Mouse (Mus musculus): ENCODE measurements around the gene Gdpd3. TPM values are rescaled to one million over a fixed set of nuclear protein-coding genes. Genes with fewer than 3 reads are reported as not detected.

Gdpd3 gene
- total and polyA plus RNA-seq, 3 experiments, result 1.3 to 1.6 (median 1.5) TPM

DNA sequence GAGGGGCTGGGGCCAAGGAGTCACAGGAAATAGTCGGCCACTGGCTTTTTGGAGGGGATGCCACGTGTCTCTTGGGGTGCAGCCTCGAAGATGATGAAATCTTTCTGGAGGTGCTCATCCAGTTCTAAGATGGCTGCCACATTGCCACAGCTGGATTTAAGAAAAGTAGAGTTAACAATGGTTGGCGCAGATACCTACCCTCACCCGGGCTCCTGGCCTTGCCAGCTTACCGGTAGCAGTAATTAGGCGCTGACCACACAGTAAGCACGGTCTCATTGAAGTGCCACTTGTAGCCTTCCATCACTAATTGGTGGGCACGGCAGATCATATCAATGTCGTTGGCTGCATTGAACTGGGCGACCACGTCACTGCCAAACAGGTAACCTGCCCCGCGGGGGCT is 20.0 kb downstream of the Gdpd3 start:
- Histone ChIP-seq H3K4me1 (ENCODE audit: control insufficient read depth in 1 of 2, insufficient read depth in 2 of 2) (peaks cover 3 to 51% of the 10 kb centered on the region in 2 experiments; a peak in 3 of 4 replicates), H3K79me2 (replicated peaks; ENCODE audit: control insufficient read depth, extremely low read depth, insufficient read depth, poor library complexity, severe bottlenecking) (peaks cover 23% of the 10 kb centered on the region), H3K27me3 (replicated peaks) (no peaks in the 10 kb centered on the region), H3K36me3 (replicated peaks in 1 of 2; ENCODE audit: control insufficient read depth in 1 of 2, insufficient read depth in 1 of 2, low read length in 1 of 2) (peaks cover 89 to 95% of the 10 kb centered on the region in 2 experiments), H3K4me3 (replicated peaks in 1 of 3; ENCODE audit: low read depth in 2 of 3, low read length in 2 of 3, poor library complexity in 1 of 3) (no peak overlapping the region), H3K27ac (ENCODE audit: insufficient read depth, low read depth) (no peak overlapping the region), H3K4me2 (ENCODE audit: insufficient read depth, low read depth, poor library complexity, severe bottlenecking) (no peak overlapping the region), H3K9me3 (replicated peaks; ENCODE audit: low read length) (peaks cover 5% of the 10 kb centered on the region), H3K9ac (ENCODE audit: insufficient read depth, low read depth) (no peak overlapping the region)
- no peak for DNase-seq (ENCODE audit: extremely low read depth)
- TF ChIP-seq NELFE (IDR thresholded peaks at IDR 0.05; ENCODE audit: low read depth, low read length) (no peak), POLR2AphosphoS2 (IDR thresholded peaks at IDR 0.05; ENCODE audit: low read depth, low read length) (peak; percentile 56; the same call in 1 of the 2 replicates)
- in situ Hi-C loops (cut with MboI; ENCODE audit: low pct_ligation_motif_present, low pct_unique_long_range_greater_than_20kb, low sequenced_read_pairs) (no loop called here), dilution Hi-C loops (cut with MboI; ENCODE audit: extremely low pct_ligation_motif_present, extremely low pct_unique_long_range_greater_than_20kb, low sequenced_read_pairs) (no loop called here)

- no peak overlapping the region for H3K4me2 ChIP-seq (ENCODE audit: insufficient read depth, low read depth, poor library complexity, severe bottlenecking)
- dilution Hi-C loops (cut with MboI; ENCODE audit: extremely low pct_ligation_motif_present, extremely low pct_unique_long_range_greater_than_20kb, low sequenced_read_pairs), result no loop called here
- H3K79me2 ChIP-seq (replicated peaks; ENCODE audit: control insufficient read depth, extremely low read depth, insufficient read depth, poor library complexity, severe bottlenecking), result peaks cover 31% of the 10 kb centered on the region
- in situ Hi-C loops (cut with MboI; ENCODE audit: low pct_ligation_motif_present, low pct_unique_long_range_greater_than_20kb, low sequenced_read_pairs), result no loop called here
- peaks cover 3 to 41% of the 10 kb centered on the region in 2 experiments; a peak in 3 of 4 replicates for H3K4me1 ChIP-seq (ENCODE audit: control insufficient read depth in 1 of 2, insufficient read depth in 2 of 2)
- no peaks in the 10 kb centered on the region for H3K27me3 ChIP-seq (replicated peaks)
- H3K36me3 ChIP-seq (replicated peaks in 1 of 2; ENCODE audit: control insufficient read depth in 1 of 2, insufficient read depth in 1 of 2, low read length in 1 of 2), result peaks cover 60 to 73% of the 10 kb centered on the region in 2 experiments
- H3K4me3 ChIP-seq (replicated peaks in 1 of 3; ENCODE audit: low read depth in 2 of 3, low read length in 2 of 3, poor library complexity in 1 of 3), result no peak overlapping the region
- H3K27ac ChIP-seq (ENCODE audit: insufficient read depth, low read depth), result peak overlapping the region; percentile 6; the same call in 1 of the 2 replicates
- TF ChIP-seq MYC (IDR thresholded peaks at IDR 0.05; ENCODE audit: low read depth, low read length) (no peak), EP300 (IDR thresholded peaks at IDR 0.05; ENCODE audit: low read length) (no peak), CTCF (conservative IDR thresholded peaks at IDR 0.05 in 1 of 2, IDR thresholded peaks at IDR 0.05 in 1 of 2; ENCODE audit: low read depth in 2 of 2, low read length in 2 of 2) (no peak), HCFC1 (IDR thresholded peaks at IDR 0.05; ENCODE audit: low read depth, low read length) (no peak), MEF2A (IDR thresholded peaks at IDR 0.05; ENCODE audit: borderline replicate concordance, low read depth, low read length) (no peak), GABPA (IDR thresholded peaks at IDR 0.05; ENCODE audit: insufficient replicate concordance, low read depth, low read length) (no peak), IRF4 (IDR thresholded peaks at IDR 0.05; ENCODE audit: low read depth, low read length) (no peak), E2F4 (IDR thresholded peaks at IDR 0.05; ENCODE audit: insufficient replicate concordance, low read depth, low read length) (no peak), CHD2 (IDR thresholded peaks at IDR 0.05; ENCODE audit: low read length) (no peak), JUND (conservative IDR thresholded peaks at IDR 0.05; ENCODE audit: low read depth, low read length) (no peak), ZMIZ1 (IDR thresholded peaks at IDR 0.05; ENCODE audit: low read depth, low read length) (no peak), PAX5 (IDR thresholded peaks at IDR 0.05; ENCODE audit: low read length) (no peak), RCOR1 (conservative IDR thresholded peaks at IDR 0.05; ENCODE audit: low read depth, low read length) (no peak), TCF12 (IDR thresholded peaks at IDR 0.05; ENCODE audit: low read depth, low read length) (no peak), ZKSCAN1 (IDR thresholded peaks at IDR 0.05; ENCODE audit: borderline replicate concordance, low read depth, low read length) (no peak), MXI1 (IDR thresholded peaks at IDR 0.05; ENCODE audit: low read depth, low read length) (no peak), ETS1 (conservative IDR thresholded peaks at IDR 0.05; ENCODE audit: low read depth, low read length) (no peak), CHD1 (IDR thresholded peaks at IDR 0.05; ENCODE audit: low read depth, low read length) (no peak), NELFE (IDR thresholded peaks at IDR 0.05; ENCODE audit: low read depth, low read length) (no peak), KAT2A (IDR thresholded peaks at IDR 0.05; ENCODE audit: insufficient replicate concordance, low read length) (no peak)
- H3K9me3 ChIP-seq (replicated peaks; ENCODE audit: low read length), result no peaks in the 10 kb centered on the region
- no peak overlapping the region for H3K9ac ChIP-seq (ENCODE audit: insufficient read depth, low read depth)
- no peak for DNase-seq (ENCODE audit: extremely low read depth)
These were observed 23.0 kb downstream of the Gdpd3 start for GRCm38 (mm10) chr7:126789141-126789540.

Measured in CH12.LX (cell line).